Mouse (Mus musculus) G1E (cell line): ENCODE measurements around the gene Tspan13.

Experiments used
- CTCF ChIP-seq: IDR thresholded peaks from 2 replicates; pipeline ENCODE4 v1.5.1; 2012; ENCODE audit warnings: low read depth, low read length, inconsistent platforms, mixed read lengths
- GATA1 ChIP-seq: IDR thresholded peaks from 2 replicates; pipeline ENCODE4 v1.6.1; 2012; ENCODE audit warnings: borderline replicate concordance, low read length, inconsistent platforms, mixed read lengths
- POLR2AphosphoS5 ChIP-seq: IDR thresholded peaks from 2 replicates; pipeline ENCODE4 v1.6.1; 2012; ENCODE audit warnings: low read depth, low read length, inconsistent platforms; ENCODE audit not compliant: insufficient replicate concordance
- TAL1 ChIP-seq: conservative IDR thresholded peaks from 2 replicates; pipeline ENCODE4 v1.6.1; 2012; ENCODE audit warnings: low read depth, low read length, inconsistent platforms, mixed read lengths

DNA sequence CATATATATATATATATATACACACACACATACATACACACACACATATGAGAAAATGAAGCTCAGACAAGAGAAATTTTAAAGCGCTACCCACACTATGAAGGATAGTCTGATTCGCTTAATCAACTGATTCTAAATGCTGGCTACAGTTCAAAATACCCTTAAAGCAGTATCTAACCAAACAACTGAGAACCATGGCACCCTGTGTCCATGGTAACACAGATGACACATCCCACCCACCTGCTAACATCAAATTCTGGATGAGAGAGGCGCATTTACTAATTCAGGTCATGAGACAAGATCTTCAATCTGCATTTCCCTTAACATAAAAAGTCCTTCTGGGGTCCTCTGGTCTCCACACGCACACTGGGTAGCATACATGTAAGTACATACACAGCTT is 16.2 kb downstream of the Tspan13 start:
- TF ChIP-seq CTCF, result no peak
- TF ChIP-seq GATA1, result no peak
- no peak for TF ChIP-seq TAL1
- TF ChIP-seq POLR2AphosphoS5, result no peak
